Mouse (Mus musculus): ENCODE results near the gene Sinhcaf.

DNA sequence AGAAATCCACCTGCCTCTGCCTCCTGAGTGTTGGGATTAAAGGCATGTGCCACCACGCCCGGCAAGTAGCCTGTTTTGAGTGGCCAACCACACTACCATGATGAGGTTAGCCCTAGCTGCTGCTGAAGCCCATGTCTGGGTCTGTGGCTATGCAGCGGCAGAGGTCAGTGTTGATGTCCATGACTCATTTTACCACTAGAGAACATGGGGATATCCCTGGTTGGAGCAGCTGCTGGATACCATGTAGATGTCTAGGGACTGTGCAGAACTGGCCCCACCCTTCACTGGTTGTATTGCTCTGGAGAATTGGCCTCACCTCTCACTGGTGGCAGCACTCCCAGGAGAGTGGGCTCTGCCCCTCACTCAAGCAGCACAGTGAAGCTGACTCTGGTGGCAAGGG lies 28.8 kb upstream of the Sinhcaf start:
- no peak for TF ChIP-seq CTCF (conservative IDR thresholded peaks at IDR 0.05; ENCODE audit: low read length)
- TF ChIP-seq POU5F1 (IDR thresholded peaks at IDR 0.05; ENCODE audit: borderline replicate concordance, low read length), result no peak
